Mouse (Mus musculus) stomach, embryonic 15.5 days (tissue): ENCODE results near the gene Nfya. TPM values are rescaled to one million over a fixed set of nuclear protein-coding genes. Genes with fewer than 3 reads are reported as not detected.
"Not testable (repeated sequence)": the region's sequence is repeated elsewhere in the genome, so short reads cannot be mapped to it uniquely, and the experiment has no call there.

Source experiments
- ATAC-seq: fragments of 200-750 bp; cut with Nextera tagmentation; 2 replicates; pipeline ENCODE4 v1.8.0; 2017; ENCODE audit warnings: low read depth, moderate number of reproducible peaks, moderate TSS enrichment; ENCODE audit not compliant: insufficient read depth, low FRiP score
- H3K27ac ChIP-seq: fragments of 300-500 bp; sonication (generic); 2 replicates; pipeline ENCODE4 v1.5.1; 2015; ENCODE audit warnings: mild to moderate bottlenecking, inconsistent platforms
- H3K27me3 ChIP-seq: fragments of 300-500 bp; sonication (generic); replicated peaks from 2 replicates; pipeline ENCODE4 v1.6.1; 2015; ENCODE audit warnings: inconsistent platforms
- H3K36me3 ChIP-seq: fragments of 300-500 bp; sonication (generic); 2 replicates; pipeline ENCODE4 v1.6.1; 2015; ENCODE audit warnings: inconsistent platforms
- H3K4me1 ChIP-seq: fragments of 300-500 bp; sonication (generic); 2 replicates; pipeline ENCODE4 v1.6.1; 2015; ENCODE audit warnings: inconsistent platforms
- H3K4me2 ChIP-seq: fragments of 300-500 bp; sonication (generic); 2 replicates; pipeline ENCODE4 v1.6.1; 2015; ENCODE audit warnings: mild to moderate bottlenecking, inconsistent platforms
- H3K4me3 ChIP-seq: fragments of 300-500 bp; sonication (generic); replicated peaks from 2 replicates; pipeline ENCODE4 v1.5.1; 2015; ENCODE audit warnings: inconsistent platforms
- H3K9ac ChIP-seq: fragments of 300-500 bp; sonication (generic); 2 replicates; pipeline ENCODE4 v1.6.1; 2015; ENCODE audit warnings: inconsistent platforms
- H3K9me3 ChIP-seq: fragments of 300-500 bp; sonication (generic); 2 replicates; pipeline ENCODE4 v1.6.1; 2016; ENCODE audit warnings: inconsistent platforms
- WGBS: fragments of 180-500 bp; shearing (Covaris S2); methylation state at CpG from one replicate; pipeline ENCODE4 v1.1.7; 2015; 5-methylcytosine and 5-hydroxymethylcytosine counted together
- polyA plus RNA-seq: library from polyadenylated mRNA; unstranded; fragments of >200 nt; fragmentation: Nextera tagmentation; extraction: Ambion mirVana; gene quantifications from 2 replicates; pipeline ENCODE4 v1.2.1, GENCODE M21; 2015

The Nfya gene
- polyA plus RNA-seq, 1 experiment from 2014 or later, result 11.4 TPM

GRCm38 (mm10) chr17:48357892-48358291, 51.8 kb downstream of the Nfya start:
- H3K4me3 ChIP-seq, result no peak overlapping the region
- H3K27me3 ChIP-seq, result no peaks in the 10 kb centered on the region
- no peaks in the 10 kb centered on the region for H3K36me3 ChIP-seq
- no peak overlapping the region for H3K27ac ChIP-seq
- no peak for ATAC-seq
- WGBS, result 53% methylated on average over 2 of the region's 2 CpGs
- no peaks in the 10 kb centered on the region for H3K9me3 ChIP-seq
- no peak overlapping the region for H3K9ac ChIP-seq
- no peak overlapping the region for H3K4me2 ChIP-seq
- H3K4me1 ChIP-seq, result no peaks in the 10 kb centered on the region

GRCm38 (mm10) chr17:48355822-48356221, 53.9 kb downstream of the Nfya start:
- Histone ChIP-seq H3K4me1 (no peaks in the 10 kb centered on the region), H3K27me3 (no peaks in the 10 kb centered on the region), H3K27ac (no peak overlapping the region), H3K4me3 (no peak overlapping the region), H3K9me3 (no peaks in the 10 kb centered on the region), H3K4me2 (no peak overlapping the region), H3K36me3 (no peaks in the 10 kb centered on the region), H3K9ac (no peak overlapping the region)
- no peak for ATAC-seq
- WGBS, result 92% methylated on average over 3 of the region's 3 CpGs

GRCm38 (mm10) chr17:48352976-48353375, 56.7 kb downstream of the Nfya start:
- 84% methylated on average over 7 of the region's 7 CpGs for WGBS
- H3K36me3 ChIP-seq, ATAC-seq, H3K4me2 ChIP-seq, H3K4me3 ChIP-seq, H3K4me1 ChIP-seq, H3K9ac ChIP-seq, H3K9me3 ChIP-seq, H3K27ac ChIP-seq, H3K27me3 ChIP-seq: not testable (repeated sequence)

- H3K4me2 ChIP-seq, result no peak overlapping the region
- H3K27ac ChIP-seq, result no peak overlapping the region
- no peaks in the 10 kb centered on the region for H3K4me1 ChIP-seq
- ATAC-seq, result no peak
- H3K4me3 ChIP-seq, result no peak overlapping the region
- no peaks in the 10 kb centered on the region for H3K9me3 ChIP-seq
- 75% methylated on average over 5 of the region's 5 CpGs for WGBS
- H3K36me3 ChIP-seq, result no peaks in the 10 kb centered on the region
- H3K27me3 ChIP-seq, result no peaks in the 10 kb centered on the region
- no peak overlapping the region for H3K9ac ChIP-seq
Measured at GRCm38 (mm10) chr17:48350681-48351193, 59.0 kb downstream of the Nfya start.

- Histone ChIP-seq H3K36me3 (no peaks in the 10 kb centered on the region), H3K9ac (no peak overlapping the region), H3K4me1 (no peaks in the 10 kb centered on the region), H3K4me2 (no peak overlapping the region), H3K4me3 (no peak overlapping the region), H3K27me3 (no peaks in the 10 kb centered on the region), H3K9me3 (no peaks in the 10 kb centered on the region), H3K27ac (no peak overlapping the region)
- ATAC-seq, result no peak
- 75% methylated on average over 2 of the region's 2 CpGs for WGBS
Measured at GRCm38 (mm10) chr17:48347287-48347686, 62.4 kb downstream of the Nfya start.

- Histone ChIP-seq H3K4me1 (no peaks in the 10 kb centered on the region), H3K4me3 (no peak overlapping the region), H3K27ac (no peak overlapping the region), H3K27me3 (no peaks in the 10 kb centered on the region), H3K9ac (no peak overlapping the region), H3K9me3 (no peaks in the 10 kb centered on the region), H3K36me3 (no peaks in the 10 kb centered on the region), H3K4me2 (no peak overlapping the region)
- ATAC-seq, result no peak
- 58% methylated on average over 4 of the region's 4 CpGs for WGBS
Measured at GRCm38 (mm10) chr17:48346834-48347233, 62.9 kb downstream of the Nfya start.

GRCm38 (mm10) chr17:48346231-48346630, 63.5 kb downstream of the Nfya start, which contains the start of gene Trem2:
TSS of gene Trem2 (plus strand) at chr17:48346401.
- Histone ChIP-seq H3K9me3 (no peaks in the 10 kb centered on the region), H3K9ac (no peak within 1 kb of the TSS), H3K4me1 (no peaks in the 10 kb centered on the region), H3K4me3 (no peak within 1 kb of the TSS), H3K4me2 (no peak within 1 kb of the TSS), H3K27ac (no peak within 1 kb of the TSS), H3K36me3 (no peaks in the 10 kb centered on the region), H3K27me3 (no peaks in the 10 kb centered on the region)
- no peak for ATAC-seq
- WGBS, result 71% methylated on average over 5 of the region's 5 CpGs

GRCm38 (mm10) chr17:48345824-48346223, 63.9 kb downstream of the Nfya start:
- Histone ChIP-seq H3K4me1 (no peaks in the 10 kb centered on the region), H3K27me3 (no peaks in the 10 kb centered on the region), H3K9me3 (no peaks in the 10 kb centered on the region), H3K36me3 (no peaks in the 10 kb centered on the region), H3K4me3 (no peak overlapping the region), H3K9ac (no peak overlapping the region), H3K27ac (no peak overlapping the region), H3K4me2 (no peak overlapping the region)
- WGBS, result 72% methylated on average over 4 of the region's 4 CpGs
- ATAC-seq, result no peak

GRCm38 (mm10) chr17:48343065-48343464, 66.6 kb downstream of the Nfya start:
- Histone ChIP-seq H3K4me2 (no peak overlapping the region), H3K9me3 (no peaks in the 10 kb centered on the region), H3K27me3 (no peaks in the 10 kb centered on the region), H3K27ac (no peak overlapping the region), H3K36me3 (no peaks in the 10 kb centered on the region), H3K4me1 (no peaks in the 10 kb centered on the region), H3K9ac (no peak overlapping the region), H3K4me3 (no peak overlapping the region)
- ATAC-seq, result no peak
- WGBS, result 89% methylated on average over 2 of the region's 2 CpGs

GRCm38 (mm10) chr17:48341947-48342346, 67.8 kb downstream of the Nfya start:
- 64% methylated on average over 3 of the region's 3 CpGs for WGBS
- Histone ChIP-seq H3K27ac (no peak overlapping the region), H3K9ac (no peak overlapping the region), H3K4me3 (no peak overlapping the region), H3K4me2 (no peak overlapping the region), H3K27me3 (no peaks in the 10 kb centered on the region), H3K9me3 (no peaks in the 10 kb centered on the region), H3K36me3 (no peaks in the 10 kb centered on the region), H3K4me1 (no peaks in the 10 kb centered on the region)
- ATAC-seq, result no peak

- Histone ChIP-seq H3K9me3 (no peaks in the 10 kb centered on the region), H3K27me3 (no peaks in the 10 kb centered on the region), H3K9ac (no peak overlapping the region), H3K36me3 (no peaks in the 10 kb centered on the region), H3K4me3 (no peak overlapping the region), H3K4me1 (no peaks in the 10 kb centered on the region), H3K27ac (no peak overlapping the region), H3K4me2 (no peak overlapping the region)
- WGBS, result 64% methylated on average over 1 of the region's 1 CpGs
- no peak for ATAC-seq
Measured at GRCm38 (mm10) chr17:48340267-48340666, 69.4 kb downstream of the Nfya start.
